Mouse (Mus musculus): ENCODE measurements around the gene Gm5039. TPM values are rescaled to one million over a fixed set of nuclear protein-coding genes. Genes with fewer than 3 reads are reported as not detected.
"Not testable (repeated sequence)": the region's sequence is repeated elsewhere in the genome, so short reads cannot be mapped to it uniquely, and the experiment has no call there.

The Gm5039 gene
- total and polyA plus RNA-seq, 2 experiments from 2014 or later: not detected

GRCm38 (mm10) chr12:88314556-88314955 lies 9.3 kb downstream of the Gm5039 start:
- no peak for DNase-seq (ENCODE audit: low spot score)
- H3K4me1 ChIP-seq (ENCODE audit: control insufficient read depth, insufficient read depth): no peaks in the 10 kb centered on the region
- 55% methylated on average over 3 of the region's 3 CpGs for WGBS
- H3K4me2 ChIP-seq (ENCODE audit: low read depth, low read length): no peak overlapping the region
- no peaks in the 10 kb centered on the region for H3K27me3 ChIP-seq (ENCODE audit: control insufficient read depth, insufficient read depth, low read length)
- no peaks in the 10 kb centered on the region for H3K9me3 ChIP-seq (replicated peaks; ENCODE audit: control insufficient read depth, low read length)
- H3K27ac ChIP-seq (ENCODE audit: low read depth): no peak overlapping the region
- TF ChIP-seq EP300 (IDR thresholded peaks at IDR 0.05; ENCODE audit: low read depth) (no peak), CTCF (IDR thresholded peaks at IDR 0.05; ENCODE audit: low read depth) (no peak)
- no peak overlapping the region for H3K9ac ChIP-seq (replicated peaks; ENCODE audit: low read depth, low read length)
- ATAC-seq (ENCODE audit: insufficient read depth, low read depth): no peak
- H3K36me3 ChIP-seq (replicated peaks; ENCODE audit: control insufficient read depth, insufficient read depth, low read length): no peaks in the 10 kb centered on the region
- H3K4me3 ChIP-seq (ENCODE audit: low read depth, low read length): no peak overlapping the region

- H3K9ac ChIP-seq (replicated peaks; ENCODE audit: low read depth, low read length); H3K9me3 ChIP-seq (replicated peaks; ENCODE audit: control insufficient read depth, low read length); H3K4me2 ChIP-seq (ENCODE audit: low read depth, low read length); H3K36me3 ChIP-seq (replicated peaks; ENCODE audit: control insufficient read depth, insufficient read depth, low read length); ATAC-seq (ENCODE audit: insufficient read depth, low read depth); H3K27me3 ChIP-seq (ENCODE audit: control insufficient read depth, insufficient read depth, low read length); H3K4me1 ChIP-seq (ENCODE audit: control insufficient read depth, insufficient read depth); H3K27ac ChIP-seq (ENCODE audit: low read depth); DNase-seq (ENCODE audit: low spot score); H3K4me3 ChIP-seq (ENCODE audit: low read depth, low read length): not testable (repeated sequence)
- WGBS: 29% methylated on average over 1 of the region's 2 CpGs
Observed at GRCm38 (mm10) chr12:88297171-88297570, 26.7 kb downstream of the Gm5039 start.

GRCm38 (mm10) chr12:88293082-88293481 lies 30.7 kb downstream of the Gm5039 start:
- not testable (repeated sequence) for H3K9me3 ChIP-seq (replicated peaks; ENCODE audit: control insufficient read depth, low read length); H3K27ac ChIP-seq (ENCODE audit: low read depth); H3K4me2 ChIP-seq (ENCODE audit: low read depth, low read length); ATAC-seq (ENCODE audit: insufficient read depth, low read depth); H3K36me3 ChIP-seq (replicated peaks; ENCODE audit: control insufficient read depth, insufficient read depth, low read length); DNase-seq (ENCODE audit: low spot score); H3K27me3 ChIP-seq (ENCODE audit: control insufficient read depth, insufficient read depth, low read length); H3K4me1 ChIP-seq (ENCODE audit: control insufficient read depth, insufficient read depth); H3K4me3 ChIP-seq (ENCODE audit: low read depth, low read length); H3K9ac ChIP-seq (replicated peaks; ENCODE audit: low read depth, low read length)
- WGBS: 53% methylated on average over 4 of the region's 4 CpGs

- DNase-seq (ENCODE audit: low spot score); H3K27ac ChIP-seq (ENCODE audit: low read depth); H3K4me2 ChIP-seq (ENCODE audit: low read depth, low read length); H3K27me3 ChIP-seq (ENCODE audit: control insufficient read depth, insufficient read depth, low read length); H3K4me1 ChIP-seq (ENCODE audit: control insufficient read depth, insufficient read depth); H3K9ac ChIP-seq (replicated peaks; ENCODE audit: low read depth, low read length); H3K9me3 ChIP-seq (replicated peaks; ENCODE audit: control insufficient read depth, low read length); H3K36me3 ChIP-seq (replicated peaks; ENCODE audit: control insufficient read depth, insufficient read depth, low read length); H3K4me3 ChIP-seq (ENCODE audit: low read depth, low read length); ATAC-seq (ENCODE audit: insufficient read depth, low read depth): not testable (repeated sequence)
- WGBS: 78% methylated on average over 4 of the region's 5 CpGs
Observed at GRCm38 (mm10) chr12:88285224-88285623, 38.6 kb downstream of the Gm5039 start.

- not testable (repeated sequence) for DNase-seq (ENCODE audit: low spot score); H3K9me3 ChIP-seq (replicated peaks; ENCODE audit: control insufficient read depth, low read length); H3K27me3 ChIP-seq (ENCODE audit: control insufficient read depth, insufficient read depth, low read length); ATAC-seq (ENCODE audit: insufficient read depth, low read depth); H3K9ac ChIP-seq (replicated peaks; ENCODE audit: low read depth, low read length); H3K4me3 ChIP-seq (ENCODE audit: low read depth, low read length); H3K36me3 ChIP-seq (replicated peaks; ENCODE audit: control insufficient read depth, insufficient read depth, low read length); H3K4me1 ChIP-seq (ENCODE audit: control insufficient read depth, insufficient read depth); H3K4me2 ChIP-seq (ENCODE audit: low read depth, low read length); H3K27ac ChIP-seq (ENCODE audit: low read depth)
- WGBS: 66% methylated on average over 5 of the region's 5 CpGs
Observed at GRCm38 (mm10) chr12:88274400-88274799, 49.4 kb downstream of the Gm5039 start, which contains the start of gene Gm5662. TSS of gene Gm5662 (minus strand) at chr12:88274500.

Other genes with a start within 250 kb of the Gm5039 start
- not detected in 2 replicates for gene Gm16368, start 240.3 kb downstream of the Gm5039 start, total RNA-seq (2014; rRNA removed; ENCODE audit: low replicate concordance)
- gene Gm16368, start 240.3 kb downstream of the Gm5039 start, polyA plus RNA-seq (2015; fragmentation: Nextera tagmentation; extraction: Ambion mirVana): not detected in 2 replicates
- not detected in 2 replicates for gene Gm10436, start 141.9 kb downstream of the Gm5039 start, total RNA-seq (2014; rRNA removed; ENCODE audit: low replicate concordance)
- not detected in 2 replicates for gene Gm10436, start 141.9 kb downstream of the Gm5039 start, polyA plus RNA-seq (2015; fragmentation: Nextera tagmentation; extraction: Ambion mirVana)
- not detected in 2 replicates for gene Gm8332, start 73.9 kb downstream of the Gm5039 start, total RNA-seq (2014; rRNA removed; ENCODE audit: low replicate concordance)
- gene Gm8332, start 73.9 kb downstream of the Gm5039 start, polyA plus RNA-seq (2015; fragmentation: Nextera tagmentation; extraction: Ambion mirVana): not detected in 2 replicates
- not detected in 2 replicates for gene Gm5662, start 49.5 kb downstream of the Gm5039 start, total RNA-seq (2014; rRNA removed; ENCODE audit: low replicate concordance)
- not detected in 2 replicates for gene Gm5662, start 49.5 kb downstream of the Gm5039 start, polyA plus RNA-seq (2015; fragmentation: Nextera tagmentation; extraction: Ambion mirVana)
- gene Adck1, start 36.5 kb upstream of the Gm5039 start, total RNA-seq (2014; rRNA removed; ENCODE audit: low replicate concordance): 30.3 and 33.2 TPM in 2 replicates
- gene Adck1, start 36.5 kb upstream of the Gm5039 start, polyA plus RNA-seq (2015; fragmentation: Nextera tagmentation; extraction: Ambion mirVana): 22.1 and 23.4 TPM in 2 replicates